In genomic region chr13:33084975-33085694, GRCm38 (mm10) we compare ENCODE assay signal across 11 mouse cellular contexts. TPM values are rescaled to one million over a fixed set of nuclear protein-coding genes. Genes with fewer than 3 reads are reported as not detected.
DNase-seq lines count a peak whose midpoint lies in the region; ATAC-seq and TF ChIP-seq lines count a peak whose summit lies in the region.
"Had no signal": no experiment of that assay in that cellular context is flagged by ENCODE, and none has a peak within 500 bp of the region (broad histone marks: within the 10 kb centered on the region; RNA-seq: fewer than 3 reads in every experiment).

No protein-coding gene starts in this region.

- peaks cover 10% of the 10 kb centered on the region for H3K4me1 ChIP-seq in hindbrain, embryonic 15.5 days (replicated peaks)
- 0 out of 2 replicates have a peak, but pooled peaks cover 4% of the 10 kb centered on the region for H3K4me1 ChIP-seq in hindbrain, embryonic 10.5 days (replicated peaks)
- H3K4me1 ChIP-seq in bone marrow macrophage, adult 2 months (ENCODE audit: control insufficient read depth, insufficient read depth, low read length) = peaks cover 51% of the 10 kb centered on the region
- H3K4me1 ChIP-seq in midbrain, embryonic 10.5 days = peaks cover 16% of the 10 kb centered on the region
- H3K4me1 ChIP-seq: kidney, embryonic 15.5 days; liver, embryonic 13.5 days had no signal

- TF ChIP-seq POLR2A in bone marrow macrophage, adult 2 months (IDR thresholded peaks at IDR 0.05; ENCODE audit: borderline replicate concordance, low read depth, low read length) = no peak

- no peaks in the 10 kb centered on the region for H3K9me3 ChIP-seq in hindbrain, embryonic 15.5 days
- peaks cover 6% of the 10 kb centered on the region; the same call in 1 of the 2 replicates for H3K9me3 ChIP-seq in hindbrain, embryonic 10.5 days
- H3K9me3 ChIP-seq in midbrain, embryonic 10.5 days (replicated peaks) = peaks cover 10% of the 10 kb centered on the region; the same call in 1 of the 2 replicates
- H3K9me3 ChIP-seq: kidney, embryonic 15.5 days; liver, embryonic 13.5 days had no signal

- H3K9ac ChIP-seq in hindbrain, embryonic 15.5 days = no peak overlapping the region
- H3K9ac ChIP-seq: kidney, embryonic 15.5 days; liver, embryonic 13.5 days had no signal

- H3K36me3 ChIP-seq in hindbrain, embryonic 15.5 days = no peaks in the 10 kb centered on the region
- no peaks in the 10 kb centered on the region for H3K36me3 ChIP-seq in hindbrain, embryonic 10.5 days
- H3K36me3 ChIP-seq in midbrain, embryonic 10.5 days = no peaks in the 10 kb centered on the region
- H3K36me3 ChIP-seq: kidney, embryonic 15.5 days; liver, embryonic 13.5 days had no signal

- H3K27me3 ChIP-seq in hindbrain, embryonic 15.5 days = no peaks in the 10 kb centered on the region
- no peaks in the 10 kb centered on the region for H3K27me3 ChIP-seq in hindbrain, embryonic 10.5 days (ENCODE audit: insufficient read depth, poor library complexity, severe bottlenecking)
- no peaks in the 10 kb centered on the region for H3K27me3 ChIP-seq in midbrain, embryonic 10.5 days (ENCODE audit: low read depth, poor library complexity, severe bottlenecking)
- H3K27me3 ChIP-seq: kidney, embryonic 15.5 days; liver, embryonic 13.5 days had no signal

- H3K27ac ChIP-seq in hindbrain, embryonic 15.5 days (replicated peaks) = peak overlapping the region; percentile 75
- H3K27ac ChIP-seq in hindbrain, embryonic 10.5 days = no peak overlapping the region
- H3K27ac ChIP-seq in bone marrow macrophage, adult 2 months (ENCODE audit: insufficient read depth, low read depth, low read length) = peak overlapping the region; percentile 68
- H3K27ac ChIP-seq in midbrain, embryonic 10.5 days (replicated peaks) = 0 out of 2 replicates have a peak overlapping the region, but pooled peaks have one; percentile 46
- H3K27ac ChIP-seq: kidney, embryonic 15.5 days; liver, embryonic 13.5 days had no signal

- H3K4me2 ChIP-seq in hindbrain, embryonic 15.5 days = peak overlapping the region; percentile 13; the same call in 1 of the 2 replicates
- H3K4me2 ChIP-seq: kidney, embryonic 15.5 days; liver, embryonic 13.5 days had no signal

- no peak overlapping the region for H3K4me3 ChIP-seq in hindbrain, embryonic 15.5 days
- H3K4me3 ChIP-seq in hindbrain, embryonic 10.5 days = no peak overlapping the region
- no peak overlapping the region for H3K4me3 ChIP-seq in bone marrow macrophage, adult 2 months (ENCODE audit: insufficient read depth, low read length)
- no peak overlapping the region for H3K4me3 ChIP-seq in midbrain, embryonic 10.5 days
- H3K4me3 ChIP-seq: kidney, embryonic 15.5 days; liver, embryonic 13.5 days had no signal

- 46% methylated on average over 5 of the region's 5 CpGs for WGBS in hindbrain, embryonic 15.5 days
- 78% methylated on average over 5 of the region's 5 CpGs for WGBS in hindbrain, embryonic 10.5 days
- WGBS in midbrain, embryonic 10.5 days = 68% methylated on average over 5 of the region's 5 CpGs

- peak; percentile 72; the same call in 1 of the 2 replicates for ATAC-seq in hindbrain, embryonic 15.5 days (ENCODE audit: low FRiP score, low read depth)

- DNase-seq in hindbrain, embryonic 10.5 days (ENCODE audit: low spot score) = no peak
- peak; percentile 36 to 48 for DNase-seq in cerebellum, postnatal 25 days
- no peak for DNase-seq in midbrain, embryonic 10.5 days (ENCODE audit: low spot score)
- no peak for DNase-seq in urinary bladder, adult 2 months (ENCODE audit: low spot score)
- no peak for DNase-seq in thymus, postnatal 10 days (ENCODE audit: low spot score in 2 of 2)
- DNase-seq in urinary bladder, postnatal 10 days (ENCODE audit: low spot score) = no peak
- DNase-seq: liver, embryonic 13.5 days had no signal

- TF ChIP-seq CTCF in bone marrow macrophage, adult 2 months (IDR thresholded peaks at IDR 0.05; ENCODE audit: low read depth, low read length) = no peak

RNA-seq across cellular contexts. Expression of gene Serpinb1b, which starts 6.8 kb away (rescaled TPM):
- polyA plus RNA-seq in hindbrain, embryonic 15.5 days (2015; fragmentation: Nextera tagmentation; extraction: Ambion mirVana) = 20.4 and 25.1 TPM in 2 replicates
- 0.54 and 3.5 TPM in 2 replicates for polyA plus RNA-seq in hindbrain, embryonic 10.5 days (2016; fragmentation: Nextera tagmentation; extraction: Ambion mirVana)
- 0.60 TPM in 1 of 2 replicates, not detected in the other for polyA plus RNA-seq in bone marrow macrophage, adult 2 months (2012; ENCODE audit: insufficient read depth, insufficient read length, missing spikeins)
- polyA plus RNA-seq in midbrain, embryonic 10.5 days (2016; fragmentation: Nextera tagmentation; extraction: Ambion mirVana) = 0.25 and 0.39 TPM in 2 replicates
- 0.12 and 0.19 TPM in 2 replicates for polyA plus RNA-seq in urinary bladder, adult 2 months (2012; rRNA removed)
- polyA plus RNA-seq: kidney, embryonic 15.5 days; liver, embryonic 13.5 days; neural tube, embryonic 11.5 days had no signal

RNA-seq across cellular contexts. Expression of gene Serpinb9b, which starts 57.9 kb away (rescaled TPM):
- polyA plus RNA-seq in hindbrain, embryonic 15.5 days (2015; fragmentation: Nextera tagmentation; extraction: Ambion mirVana) = 0.45 and 0.57 TPM in 2 replicates
- 0.07 and 0.21 TPM in 2 replicates for polyA plus RNA-seq in hindbrain, embryonic 10.5 days (2016; fragmentation: Nextera tagmentation; extraction: Ambion mirVana)
- polyA plus RNA-seq in bone marrow macrophage, adult 2 months (2012; ENCODE audit: insufficient read depth, insufficient read length, missing spikeins) = 0.44 TPM in 1 of 2 replicates, not detected in the other
- not detected in 2 replicates for polyA plus RNA-seq in midbrain, embryonic 10.5 days (2016; fragmentation: Nextera tagmentation; extraction: Ambion mirVana)
- polyA plus RNA-seq in urinary bladder, adult 2 months (2012; rRNA removed) = 0.50 and 0.78 TPM in 2 replicates
- polyA plus RNA-seq: liver, embryonic 13.5 days had no signal

Comparison
In these comparisons a context has a peak if more than half of its experiments do, and no peak if none do; other contexts are left out.
1. DNase-seq: peak in cerebellum, postnatal 25 days (2 of 2); none in hindbrain, embryonic 10.5 days (single experiment), midbrain, embryonic 10.5 days (single experiment), urinary bladder, adult 2 months (single experiment), thymus, postnatal 10 days (0 of 2) and urinary bladder, postnatal 10 days (single experiment).